ENCODE assay signal across 8 mouse cellular contexts in genomic region chr11:75650958-75651425, GRCm38 (mm10). TPM values are rescaled to one million over a fixed set of nuclear protein-coding genes. Genes with fewer than 3 reads are reported as not detected.
A peak's percentile ranks its signal among the peaks of the same experiment; 100 is the strongest.
DNase-seq lines count a peak whose midpoint lies in the region; ATAC-seq and TF ChIP-seq lines count a peak whose summit lies in the region.

No protein-coding gene starts in this region.

- no peak for ATAC-seq in kidney, embryonic 15.5 days (replicated peaks; ENCODE audit: low FRiP score)
- ATAC-seq in limb, embryonic 14.5 days (ENCODE audit: low FRiP score, low read depth), result no peak
- ATAC-seq in neural tube, embryonic 12.5 days (ENCODE audit: low FRiP score, low read depth), result peak; percentile 7; the same call in 1 of the 2 replicates

- H3K4me2 ChIP-seq in kidney, embryonic 15.5 days, result peak overlapping the region; percentile 90
- peak overlapping the region; percentile 94 for H3K4me2 ChIP-seq in limb, embryonic 14.5 days (replicated peaks; ENCODE audit: low read depth, low read length, severe bottlenecking)
- peak overlapping the region; percentile 88 for H3K4me2 ChIP-seq in neural tube, embryonic 12.5 days (replicated peaks)

- no peak; the same call in 1 of the 2 replicates for TF ChIP-seq POLR2A in embryonic fibroblast, embryonic 13.5 days (IDR thresholded peaks at IDR 0.05; ENCODE audit: low read depth, low read length)
- no peak for TF ChIP-seq POLR2A in limb, embryonic 14.5 days (IDR thresholded peaks at IDR 0.05; ENCODE audit: borderline replicate concordance, extremely low read depth, insufficient read depth, insufficient read length)

- no peaks in the 10 kb centered on the region for H3K36me3 ChIP-seq in kidney, embryonic 15.5 days
- 0 out of 2 replicates have a peak, but pooled peaks cover 8% of the 10 kb centered on the region for H3K36me3 ChIP-seq in limb, embryonic 14.5 days (ENCODE audit: control insufficient read depth, insufficient read depth, low read length)
- H3K36me3 ChIP-seq in neural tube, embryonic 12.5 days, result no peaks in the 10 kb centered on the region

- peak overlapping the region; percentile 96 for H3K27ac ChIP-seq in kidney, embryonic 15.5 days
- H3K27ac ChIP-seq in embryonic fibroblast, embryonic 13.5 days (ENCODE audit: insufficient read depth, low read length), result peak overlapping the region; percentile 97
- no peak overlapping the region for H3K27ac ChIP-seq in limb, embryonic 14.5 days (replicated peaks; ENCODE audit: low read depth, low read length)
- 0 out of 2 replicates have a peak overlapping the region, but pooled peaks have one; percentile 10 for H3K27ac ChIP-seq in neural tube, embryonic 12.5 days

- peak overlapping the region; percentile 77; the same call in 1 of the 2 replicates for H3K9ac ChIP-seq in kidney, embryonic 15.5 days
- peak overlapping the region; percentile 79 for H3K9ac ChIP-seq in limb, embryonic 14.5 days (ENCODE audit: low read depth, low read length, severe bottlenecking)
- peak overlapping the region; percentile 75 for H3K9ac ChIP-seq in neural tube, embryonic 12.5 days

- TF ChIP-seq CTCF in embryonic fibroblast, embryonic 13.5 days (IDR thresholded peaks at IDR 0.05; ENCODE audit: borderline replicate concordance, insufficient read depth, low read length), result no peak

- H3K4me3 ChIP-seq in kidney, embryonic 15.5 days (replicated peaks), result peak overlapping the region; percentile 72
- peak overlapping the region; percentile 61 for H3K4me3 ChIP-seq in embryonic fibroblast, embryonic 13.5 days (ENCODE audit: insufficient read depth, low read length)
- peak overlapping the region; percentile 64 for H3K4me3 ChIP-seq in limb, embryonic 14.5 days (replicated peaks; ENCODE audit: low read length)
- H3K4me3 ChIP-seq in neural tube, embryonic 12.5 days, result peak overlapping the region; percentile 56

- DNase-seq in kidney, adult 9 months, result no peak
- no peak for DNase-seq in limb, embryonic 14.5 days (ENCODE audit: low spot score)
- DNase-seq in frontal cortex, postnatal 14 days (ENCODE audit: low spot score in 2 of 2), result no peak
- DNase-seq in right cerebral cortex, adult 2 months (ENCODE audit: low spot score in 2 of 2), result no peak
- DNase-seq in ovary, postnatal 36 days (ENCODE audit: low spot score), result no peak

- no peaks in the 10 kb centered on the region for H3K9me3 ChIP-seq in kidney, embryonic 15.5 days (replicated peaks)
- H3K9me3 ChIP-seq in limb, embryonic 14.5 days (ENCODE audit: control insufficient read depth, low read length), result no peaks in the 10 kb centered on the region
- H3K9me3 ChIP-seq in neural tube, embryonic 12.5 days, result no peaks in the 10 kb centered on the region

- H3K27me3 ChIP-seq in kidney, embryonic 15.5 days, result no peaks in the 10 kb centered on the region
- H3K27me3 ChIP-seq in limb, embryonic 14.5 days (ENCODE audit: control insufficient read depth, insufficient read depth, low read length), result 0 out of 2 replicates have a peak, but pooled peaks cover 6% of the 10 kb centered on the region
- peaks cover 25% of the 10 kb centered on the region for H3K27me3 ChIP-seq in neural tube, embryonic 12.5 days (replicated peaks)

- peaks cover 68% of the 10 kb centered on the region for H3K4me1 ChIP-seq in kidney, embryonic 15.5 days
- peaks cover 7% of the 10 kb centered on the region for H3K4me1 ChIP-seq in embryonic fibroblast, embryonic 13.5 days (ENCODE audit: control insufficient read depth, insufficient read depth, low read length)
- H3K4me1 ChIP-seq in limb, embryonic 14.5 days (ENCODE audit: control insufficient read depth, insufficient read depth, low read length), result peaks cover 21% of the 10 kb centered on the region
- peaks cover 28% of the 10 kb centered on the region for H3K4me1 ChIP-seq in neural tube, embryonic 12.5 days

- 40% methylated on average over 13 of the region's 13 CpGs for WGBS in kidney, embryonic 15.5 days
- 43% methylated on average over 13 of the region's 13 CpGs for WGBS in limb, embryonic 14.5 days
- 52% methylated on average over 13 of the region's 13 CpGs for WGBS in neural tube, embryonic 12.5 days

RNA-seq across cellular contexts. Expression of gene Myo1c, which starts 0.7 kb away (rescaled TPM):
- polyA plus RNA-seq in kidney, embryonic 15.5 days (2015; fragmentation: Nextera tagmentation; extraction: Ambion mirVana), result 59.8 and 67.6 TPM in 2 replicates
- polyA plus RNA-seq in embryonic fibroblast, embryonic 13.5 days (2011; ENCODE audit: insufficient read length, low read depth, missing spikeins), result 169 and 247 TPM in 2 replicates
- 53.4 and 54.2 TPM in 2 replicates for polyA plus RNA-seq in limb, embryonic 14.5 days (2012; rRNA removed)
- polyA plus RNA-seq in limb, embryonic 14.5 days (2014; fragmentation: Nextera tagmentation; extraction: Ambion mirVana), result 44.2 and 44.3 TPM in 2 replicates
- 14.0 and 16.8 TPM in 2 replicates for polyA plus RNA-seq in neural tube, embryonic 12.5 days (2016; fragmentation: Nextera tagmentation; extraction: Ambion mirVana)

RNA-seq across cellular contexts. Expression of gene Inpp5k, which starts 20.2 kb away (rescaled TPM):
- polyA plus RNA-seq in kidney, embryonic 15.5 days (2015; fragmentation: Nextera tagmentation; extraction: Ambion mirVana), result 26.6 and 28.7 TPM in 2 replicates
- 15.2 and 17.8 TPM in 2 replicates for polyA plus RNA-seq in embryonic fibroblast, embryonic 13.5 days (2011; ENCODE audit: insufficient read length, low read depth, missing spikeins)
- polyA plus RNA-seq in limb, embryonic 14.5 days (2012; rRNA removed), result 32.0 and 35.2 TPM in 2 replicates
- polyA plus RNA-seq in limb, embryonic 14.5 days (2014; fragmentation: Nextera tagmentation; extraction: Ambion mirVana), result 24.6 and 30.4 TPM in 2 replicates
- 31.4 and 31.5 TPM in 2 replicates for polyA plus RNA-seq in neural tube, embryonic 12.5 days (2016; fragmentation: Nextera tagmentation; extraction: Ambion mirVana)

RNA-seq across cellular contexts. Expression of gene Crk, which starts 28.1 kb away (rescaled TPM):
- 119 and 131 TPM in 2 replicates for polyA plus RNA-seq in kidney, embryonic 15.5 days (2015; fragmentation: Nextera tagmentation; extraction: Ambion mirVana)
- 133 TPM in 2 replicates for polyA plus RNA-seq in embryonic fibroblast, embryonic 13.5 days (2011; ENCODE audit: insufficient read length, low read depth, missing spikeins)
- 78.2 and 84.3 TPM in 2 replicates for polyA plus RNA-seq in limb, embryonic 14.5 days (2012; rRNA removed)
- 103 and 110 TPM in 2 replicates for polyA plus RNA-seq in limb, embryonic 14.5 days (2014; fragmentation: Nextera tagmentation; extraction: Ambion mirVana)
- polyA plus RNA-seq in neural tube, embryonic 12.5 days (2016; fragmentation: Nextera tagmentation; extraction: Ambion mirVana), result 127 and 137 TPM in 2 replicates
